Mouse (Mus musculus) T-cell, adult 2 months (primary cell): ENCODE measurements around the gene Arid1b.

Source experiments
- DNase-seq: peaks from one replicate; pipeline ENCODE4 v3.0.0; 2022; ENCODE audit warnings: low spot score

The Arid1b gene

GRCm38 (mm10) chr17:5284783-5285182 lies 290.7 kb downstream of the Arid1b start:
- no peak for DNase-seq

GRCm38 (mm10) chr17:5285877-5286440 lies 291.8 kb downstream of the Arid1b start:
- DNase-seq, result no peak

GRCm38 (mm10) chr17:5286571-5287209 lies 292.6 kb downstream of the Arid1b start:
- no peak for DNase-seq

GRCm38 (mm10) chr17:5287210-5287591 lies 293.1 kb downstream of the Arid1b start:
- no peak for DNase-seq

GRCm38 (mm10) chr17:5287641-5288040 lies 293.5 kb downstream of the Arid1b start:
- no peak for DNase-seq

GRCm38 (mm10) chr17:5293653-5294584 lies 299.8 kb downstream of the Arid1b start:
- DNase-seq, result no peak

- peak; percentile 83 for DNase-seq
Observed at GRCm38 (mm10) chr17:5295086-5295947, 301.2 kb downstream of the Arid1b start.

- DNase-seq, result no peak
Observed at GRCm38 (mm10) chr17:5295948-5296262, 301.8 kb downstream of the Arid1b start.

GRCm38 (mm10) chr17:5297491-5297890 lies 303.4 kb downstream of the Arid1b start:
- no peak for DNase-seq

GRCm38 (mm10) chr17:5297984-5298383 lies 303.9 kb downstream of the Arid1b start:
- DNase-seq, result no peak

GRCm38 (mm10) chr17:5298891-5299559 lies 304.9 kb downstream of the Arid1b start:
- DNase-seq, result no peak

- peak; percentile 39 for DNase-seq
Observed at GRCm38 (mm10) chr17:5302971-5303746, 309.0 kb downstream of the Arid1b start.

- DNase-seq, result no peak
Observed at GRCm38 (mm10) chr17:5305783-5306477, 311.8 kb downstream of the Arid1b start.

GRCm38 (mm10) chr17:5309930-5310329 lies 315.8 kb downstream of the Arid1b start:
- DNase-seq, result no peak

- no peak for DNase-seq
Observed at GRCm38 (mm10) chr17:5310425-5310888, 316.3 kb downstream of the Arid1b start.

- no peak for DNase-seq
Observed at GRCm38 (mm10) chr17:5311062-5311461, 316.9 kb downstream of the Arid1b start.

GRCm38 (mm10) chr17:5312307-5312706 lies 318.2 kb downstream of the Arid1b start:
- DNase-seq, result no peak

GRCm38 (mm10) chr17:5314735-5315134 lies 320.6 kb downstream of the Arid1b start:
- DNase-seq, result no peak

GRCm38 (mm10) chr17:5316489-5316888 lies 322.4 kb downstream of the Arid1b start:
- DNase-seq, result no peak
